Mouse (Mus musculus) lung, postnatal 0 days (tissue): ENCODE results near the gene Nacc1.

Experiments used
- CTCF ChIP-seq: IDR thresholded peaks from 2 replicates; pipeline ENCODE4 v1.5.1; 2016; ENCODE audit warnings: antibody characterized with exemption, mild to moderate bottlenecking
- EP300 ChIP-seq: IDR thresholded peaks from 2 replicates; pipeline ENCODE4 v1.6.1; 2016; ENCODE audit warnings: antibody characterized with exemption, mild to moderate bottlenecking, control low read depth

DNA sequence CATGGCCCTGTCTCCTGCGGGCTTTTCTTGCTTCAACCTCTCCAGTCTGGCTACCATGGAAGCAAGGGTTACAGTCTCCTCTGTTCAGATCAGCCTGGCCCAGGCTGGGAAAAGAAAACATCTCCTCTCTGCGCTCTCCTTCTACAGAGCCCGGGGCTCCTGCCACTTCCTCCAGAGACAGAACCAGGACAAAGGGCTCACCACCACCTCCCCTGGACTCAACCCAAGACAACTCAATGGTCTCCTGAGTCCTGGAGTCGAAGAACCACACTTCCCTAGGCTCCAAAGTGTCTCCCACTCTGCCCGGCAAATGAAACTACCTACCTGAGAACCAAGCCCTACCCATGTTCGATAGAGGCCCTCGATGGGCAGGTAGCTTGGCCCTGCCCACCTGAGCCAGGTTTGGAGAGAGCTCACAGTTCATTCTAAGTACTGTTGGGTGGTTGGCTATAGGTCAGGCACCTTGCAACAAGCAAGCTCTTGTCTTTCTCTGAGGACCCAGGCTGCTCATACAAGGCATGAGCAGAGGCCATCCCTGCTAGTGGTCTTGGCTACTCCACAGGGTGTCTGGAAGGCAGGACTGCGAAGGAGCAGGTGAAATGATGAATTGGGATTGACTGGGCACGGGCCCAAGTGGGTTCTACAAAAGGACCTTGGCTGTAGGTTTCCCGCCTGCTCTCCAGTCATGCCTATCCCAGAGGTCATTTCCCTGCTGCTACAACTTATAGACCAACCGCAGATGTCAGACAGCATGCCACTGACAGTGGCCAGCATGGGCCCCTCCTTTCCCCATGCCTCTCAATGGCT lies 43.9 kb upstream of the Nacc1 start:
- TF ChIP-seq CTCF (no peak), EP300 (no peak)
